Mouse (Mus musculus): ENCODE results near the gene Tufm.

Tufm gene

GRCm38 (mm10) chr7:126496475-126496874, 9.3 kb downstream of the Tufm start:
- CTCF ChIA-PET, result interaction anchor here (0.7 kb wide), 1 partner anchor 715 kb away, joined by 3 read pairs; no protein-coding TSS in a partner anchor

- CTCF ChIA-PET, result no interaction called here
Observed at GRCm38 (mm10) chr7:126497966-126498365, 10.8 kb downstream of the Tufm start.

- CTCF ChIA-PET, result no interaction called here
Observed at GRCm38 (mm10) chr7:126499416-126499815, 12.3 kb downstream of the Tufm start.

GRCm38 (mm10) chr7:126501684-126502022, 14.5 kb downstream of the Tufm start:
- CTCF ChIA-PET, result interaction anchor here (0.7 kb wide), 1 partner anchor 107 kb away, joined by 3 read pairs; no protein-coding TSS in a partner anchor

GRCm38 (mm10) chr7:126502023-126502741, 15.0 kb downstream of the Tufm start:
- CTCF ChIA-PET, result interaction anchor here (0.7 kb wide), 1 partner anchor 106 kb away, joined by 3 read pairs; no protein-coding TSS in a partner anchor

- CTCF ChIA-PET, result no interaction called here
Observed at GRCm38 (mm10) chr7:126502751-126503150, 15.6 kb downstream of the Tufm start.

GRCm38 (mm10) chr7:126503273-126503878, 16.2 kb downstream of the Tufm start, which contains the start of gene Atxn2l:
TSS of gene Atxn2l (minus strand) at chr7:126503437.
- CTCF ChIA-PET, result no interaction called here

- CTCF ChIA-PET, result interaction anchor here (0.7 kb wide), 1 partner anchor 29 kb away, joined by 10 read pairs; the partner anchor contains the start of gene Sh2b1
Observed at GRCm38 (mm10) chr7:126504913-126505312, 17.8 kb downstream of the Tufm start.

- CTCF ChIA-PET, result no interaction called here
Observed at GRCm38 (mm10) chr7:126507126-126507778, 20.1 kb downstream of the Tufm start.

GRCm38 (mm10) chr7:126511287-126511686, 24.1 kb downstream of the Tufm start:
- CTCF ChIA-PET, result no interaction called here

- CTCF ChIA-PET, result interaction anchor here (0.6 to 0.7 kb wide), 3 partner anchors 153 to 940 kb away, joined by 4 read pairs; no protein-coding TSS in a partner anchor
Observed at GRCm38 (mm10) chr7:126518261-126518941, 31.2 kb downstream of the Tufm start.

GRCm38 (mm10) chr7:126519513-126519912, 32.4 kb downstream of the Tufm start:
- CTCF ChIA-PET, result interaction anchor here (0.7 kb wide), 1 partner anchor 46 kb away, joined by 4 read pairs; no protein-coding TSS in a partner anchor

GRCm38 (mm10) chr7:126523316-126523715, 36.2 kb downstream of the Tufm start:
- CTCF ChIA-PET, result no interaction called here

- CTCF ChIA-PET, result interaction anchor here (1.5 kb wide), 1 partner anchor 47 kb away, joined by 4 read pairs; no protein-coding TSS in a partner anchor
Observed at GRCm38 (mm10) chr7:126528166-126528577, 41.0 kb downstream of the Tufm start.

GRCm38 (mm10) chr7:126533434-126533833, 46.3 kb downstream of the Tufm start:
- CTCF ChIA-PET, result no interaction called here

GRCm38 (mm10) chr7:126535766-126536165, 48.6 kb downstream of the Tufm start:
- CTCF ChIA-PET, result no interaction called here

- CTCF ChIA-PET, result no interaction called here
Observed at GRCm38 (mm10) chr7:126536466-126536865, 49.3 kb downstream of the Tufm start.

GRCm38 (mm10) chr7:126537820-126538585, 50.8 kb downstream of the Tufm start:
- CTCF ChIA-PET, result interaction anchor here (0.5 kb wide), 1 partner anchor 23 kb away, joined by 4 read pairs; no protein-coding TSS in a partner anchor
